Mouse (Mus musculus) forebrain, embryonic 12.5 days (tissue): Measurements from ENCODE around the gene Mcf2l. TPM values are rescaled to one million over a fixed set of nuclear protein-coding genes. Genes with fewer than 3 reads are reported as not detected.

Experiments used
- ATAC-seq: fragments of 200-750 bp; cut with Nextera tagmentation; 2 replicates; pipeline ENCODE4 v1.8.0; 2017; ENCODE audit warnings: moderate TSS enrichment; ENCODE audit not compliant: low FRiP score
- H3K27ac ChIP-seq: fragments of 300-500 bp; sonication (generic); 2 replicates; pipeline ENCODE4 v1.5.1; 2016; ENCODE audit warnings: mild to moderate bottlenecking
- H3K27me3 ChIP-seq: fragments of 300-500 bp; sonication (generic); 2 replicates; pipeline ENCODE4 v1.6.1; 2016; ENCODE audit warnings: mild to moderate bottlenecking
- H3K36me3 ChIP-seq: fragments of 300-500 bp; sonication (generic); replicated peaks from 2 replicates; pipeline ENCODE4 v1.6.1; 2016; ENCODE audit warnings: mild to moderate bottlenecking
- H3K4me1 ChIP-seq: fragments of 300-500 bp; sonication (generic); 2 replicates; pipeline ENCODE4 v1.6.1; 2016
- H3K4me2 ChIP-seq: fragments of 300-500 bp; sonication (generic); 2 replicates; pipeline ENCODE4 v1.6.1; 2016; ENCODE audit warnings: mild to moderate bottlenecking, moderate library complexity
- H3K4me3 ChIP-seq: fragments of 300-500 bp; sonication (generic); replicated peaks from 2 replicates; pipeline ENCODE4 v1.5.1; 2016; ENCODE audit warnings: mild to moderate bottlenecking
- H3K9ac ChIP-seq: fragments of 300-500 bp; sonication (generic); 2 replicates; pipeline ENCODE4 v1.6.1; 2016; ENCODE audit warnings: mild to moderate bottlenecking
- H3K9me3 ChIP-seq: fragments of 300-500 bp; sonication (generic); 2 replicates; pipeline ENCODE4 v1.6.1; 2016
- WGBS: fragments of 180-500 bp; shearing (Covaris S2); methylation state at CpG from one replicate; pipeline ENCODE4 v1.1.7; 2016; 5-methylcytosine and 5-hydroxymethylcytosine counted together
- polyA plus RNA-seq: library from polyadenylated mRNA; unstranded; fragments of >200 nt; fragmentation: Nextera tagmentation; extraction: Ambion mirVana; gene quantifications from 2 replicates; pipeline ENCODE4 v1.2.1, GENCODE M21; 2016

The Mcf2l gene
- polyA plus RNA-seq, 1 experiment from 2014 or later: 90.2 TPM

DNA sequence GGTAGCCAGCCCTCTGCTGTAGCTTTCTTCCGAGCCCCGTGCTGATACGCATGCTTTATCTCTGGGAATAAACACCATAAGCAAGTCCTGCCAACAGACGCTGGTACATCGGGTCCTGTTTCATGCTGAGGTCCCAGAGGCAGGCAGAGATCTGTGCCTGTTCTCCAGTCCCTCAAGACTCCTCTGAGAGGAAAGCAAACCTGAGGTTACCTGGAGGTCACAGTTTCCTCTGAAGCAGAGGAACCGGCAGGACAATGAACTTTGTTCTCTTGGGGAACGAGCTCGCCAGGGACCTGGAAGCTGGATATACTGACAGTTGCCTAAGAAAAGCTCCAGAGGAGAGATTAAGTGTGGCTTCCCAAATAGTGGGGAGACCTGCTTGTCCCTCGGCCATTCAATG is 24.2 kb downstream of the Mcf2l start:
- H3K27ac ChIP-seq: no peak overlapping the region
- ATAC-seq: no peak
- 75% methylated on average over 9 of the region's 9 CpGs for WGBS
- no peaks in the 10 kb centered on the region for H3K27me3 ChIP-seq
- no peaks in the 10 kb centered on the region for H3K9me3 ChIP-seq
- H3K4me1 ChIP-seq: peaks cover 5% of the 10 kb centered on the region
- no peak overlapping the region for H3K9ac ChIP-seq
- H3K4me2 ChIP-seq: no peak overlapping the region
- H3K36me3 ChIP-seq: peaks cover 11% of the 10 kb centered on the region
- H3K4me3 ChIP-seq: no peak overlapping the region

DNA sequence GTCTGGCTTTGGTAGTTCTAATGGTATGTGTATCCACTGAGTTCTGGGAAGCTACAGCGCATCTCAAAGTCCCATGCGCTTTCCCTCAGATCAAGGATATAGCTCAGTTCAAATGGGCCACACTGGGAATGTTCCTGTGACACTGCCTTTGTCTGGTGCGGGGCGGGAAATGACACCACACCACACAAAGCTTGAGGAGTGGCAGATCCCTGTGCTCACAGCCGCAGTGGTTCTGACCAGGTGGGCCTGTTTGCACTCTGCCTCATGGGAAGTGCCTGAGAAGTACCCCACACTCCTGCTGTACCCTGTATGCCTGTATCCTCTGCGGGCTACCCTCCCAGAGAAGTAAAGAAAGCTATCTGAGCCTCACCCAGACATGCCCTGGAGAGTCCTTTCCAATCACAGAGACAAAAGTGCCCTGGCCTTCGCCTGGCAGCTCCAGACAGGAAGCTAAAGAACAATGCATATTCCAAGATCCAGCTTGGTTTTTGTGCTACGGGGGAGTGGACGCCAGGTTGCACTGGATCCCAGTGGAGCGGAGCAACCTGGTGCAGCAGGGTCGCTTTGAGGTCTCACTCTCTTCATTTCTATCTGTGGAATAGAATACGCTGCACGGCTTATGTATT is 30.3 kb downstream of the Mcf2l start:
- Histone ChIP-seq H3K36me3 (peaks cover 2% of the 10 kb centered on the region), H3K9ac (no peak overlapping the region), H3K27me3 (no peaks in the 10 kb centered on the region), H3K4me3 (no peak overlapping the region), H3K4me2 (no peak overlapping the region), H3K9me3 (no peaks in the 10 kb centered on the region), H3K4me1 (no peaks in the 10 kb centered on the region; the same call in 1 of the 2 replicates), H3K27ac (peak overlapping the region; percentile 25; the same call in 1 of the 2 replicates)
- ATAC-seq: no peak
- WGBS: 86% methylated on average over 13 of the region's 13 CpGs

DNA sequence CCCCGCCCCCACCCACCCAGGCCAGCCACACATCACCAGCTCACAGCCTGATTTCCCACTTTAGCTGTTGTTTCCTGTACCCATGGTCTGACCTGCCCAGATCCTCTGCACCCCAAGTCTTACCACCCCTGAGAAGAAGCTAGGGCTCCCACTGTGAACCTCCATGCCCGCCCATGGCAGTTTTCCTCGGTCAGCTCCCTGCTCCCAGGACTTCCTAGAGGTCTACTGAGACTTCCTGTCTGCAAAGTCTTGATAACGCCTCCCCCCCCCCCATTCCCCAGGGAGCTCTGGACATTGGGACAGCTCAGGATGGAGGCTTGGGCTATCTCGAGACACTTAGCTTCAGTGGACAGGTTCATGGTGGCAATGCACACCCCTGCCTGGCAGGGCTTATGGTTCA is 31.5 kb downstream of the Mcf2l start:
- Histone ChIP-seq H3K4me1 (no peaks in the 10 kb centered on the region; the same call in 1 of the 2 replicates), H3K9me3 (no peaks in the 10 kb centered on the region), H3K9ac (no peak overlapping the region), H3K4me2 (no peak overlapping the region), H3K4me3 (no peak overlapping the region), H3K27ac (no peak overlapping the region), H3K27me3 (no peaks in the 10 kb centered on the region), H3K36me3 (no peaks in the 10 kb centered on the region; the same call in 1 of the 2 replicates)
- no peak for ATAC-seq
- 81% methylated on average over 5 of the region's 5 CpGs for WGBS

DNA sequence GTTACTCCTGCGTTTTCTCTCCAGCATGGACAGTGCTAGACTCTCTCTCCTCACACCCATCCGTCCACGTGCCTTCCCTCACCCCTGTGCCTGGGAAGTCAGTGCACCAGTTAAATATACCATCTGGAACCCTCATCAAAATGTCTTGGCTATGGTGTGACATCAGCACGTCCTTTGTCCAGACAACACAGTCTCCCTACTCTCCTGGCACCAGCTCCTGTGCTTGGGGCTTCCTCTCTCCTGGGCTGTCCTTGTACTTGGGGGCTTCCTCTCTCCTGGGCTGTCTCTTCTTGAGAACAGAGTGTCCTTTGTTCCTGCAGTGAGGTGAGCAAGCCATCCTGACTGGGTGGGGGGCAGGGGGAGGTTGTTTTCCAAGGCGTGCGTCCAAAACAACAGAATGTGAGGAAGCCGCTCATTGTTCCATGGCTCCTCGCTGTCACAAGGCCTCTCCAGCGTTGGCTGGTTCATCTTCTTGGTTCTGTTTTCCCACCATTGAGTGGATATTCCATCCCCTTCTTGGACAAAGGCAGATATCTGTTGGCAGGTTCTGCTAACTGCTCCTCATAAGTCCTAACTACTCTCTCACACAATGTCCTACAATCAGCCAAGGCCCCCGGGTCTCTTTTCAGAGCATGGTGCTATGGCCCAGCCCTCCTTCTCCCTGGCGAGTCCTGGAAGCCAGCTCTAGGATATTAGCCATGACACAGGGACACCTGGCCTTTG is 32.2 kb downstream of the Mcf2l start:
- Histone ChIP-seq H3K4me3 (no peak overlapping the region), H3K27me3 (no peaks in the 10 kb centered on the region), H3K27ac (no peak overlapping the region), H3K9ac (no peak overlapping the region), H3K36me3 (no peaks in the 10 kb centered on the region; the same call in 1 of the 2 replicates), H3K4me2 (no peak overlapping the region), H3K9me3 (no peaks in the 10 kb centered on the region), H3K4me1 (no peaks in the 10 kb centered on the region; the same call in 1 of the 2 replicates)
- ATAC-seq: no peak
- 91% methylated on average over 11 of the region's 11 CpGs for WGBS

DNA sequence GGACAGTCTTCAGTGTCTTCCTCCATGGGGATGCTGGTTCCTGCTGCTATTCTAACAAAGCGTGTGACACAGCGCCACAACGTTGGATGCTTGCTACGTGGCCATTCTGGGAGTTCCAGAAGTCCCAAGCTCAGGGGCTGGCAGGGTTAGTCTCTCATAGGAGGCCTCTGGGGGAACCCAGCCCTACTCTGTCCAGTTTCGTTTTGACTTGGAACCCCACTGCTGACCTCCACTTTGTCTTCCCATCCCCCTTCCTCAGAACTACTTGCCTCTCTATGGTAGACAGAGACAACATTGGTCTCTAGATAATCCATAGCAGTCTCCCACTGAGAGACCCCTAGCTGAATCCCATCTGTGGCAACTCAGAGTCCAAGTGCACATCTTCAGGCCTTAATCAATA is 33.0 kb downstream of the Mcf2l start:
- Histone ChIP-seq H3K4me2 (no peak overlapping the region), H3K27me3 (no peaks in the 10 kb centered on the region), H3K4me3 (no peak overlapping the region), H3K9me3 (no peaks in the 10 kb centered on the region), H3K4me1 (peaks cover 5% of the 10 kb centered on the region), H3K27ac (no peak overlapping the region), H3K9ac (no peak overlapping the region), H3K36me3 (no peaks in the 10 kb centered on the region; the same call in 1 of the 2 replicates)
- WGBS: 73% methylated on average over 5 of the region's 5 CpGs
- ATAC-seq: no peak

DNA sequence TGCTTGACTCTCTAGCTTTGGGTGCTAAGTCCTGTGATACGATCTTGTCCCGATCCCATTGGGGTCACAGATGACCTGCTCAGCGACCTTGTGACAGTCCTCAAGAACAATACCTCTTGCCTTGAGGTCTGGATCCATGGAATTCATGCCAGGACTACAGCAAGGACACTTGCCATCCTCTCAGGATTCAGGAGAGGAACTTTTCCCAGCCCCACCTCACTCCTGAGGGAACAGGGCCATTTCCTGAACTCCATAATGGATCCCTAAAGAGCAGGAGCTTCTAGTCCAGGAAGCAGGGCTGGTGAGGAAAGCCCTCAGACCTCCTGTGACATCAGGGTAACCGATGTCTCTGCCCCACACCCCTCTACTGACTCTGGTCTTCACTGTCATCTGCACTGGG is 34.1 kb downstream of the Mcf2l start:
- H3K4me2 ChIP-seq: no peak overlapping the region
- H3K9me3 ChIP-seq: no peaks in the 10 kb centered on the region
- peaks cover 12% of the 10 kb centered on the region for H3K4me1 ChIP-seq
- no peaks in the 10 kb centered on the region for H3K36me3 ChIP-seq
- H3K9ac ChIP-seq: no peak overlapping the region
- no peak overlapping the region for H3K27ac ChIP-seq
- 90% methylated on average over 4 of the region's 4 CpGs for WGBS
- H3K27me3 ChIP-seq: no peaks in the 10 kb centered on the region
- H3K4me3 ChIP-seq: no peak overlapping the region
- ATAC-seq: no peak

DNA sequence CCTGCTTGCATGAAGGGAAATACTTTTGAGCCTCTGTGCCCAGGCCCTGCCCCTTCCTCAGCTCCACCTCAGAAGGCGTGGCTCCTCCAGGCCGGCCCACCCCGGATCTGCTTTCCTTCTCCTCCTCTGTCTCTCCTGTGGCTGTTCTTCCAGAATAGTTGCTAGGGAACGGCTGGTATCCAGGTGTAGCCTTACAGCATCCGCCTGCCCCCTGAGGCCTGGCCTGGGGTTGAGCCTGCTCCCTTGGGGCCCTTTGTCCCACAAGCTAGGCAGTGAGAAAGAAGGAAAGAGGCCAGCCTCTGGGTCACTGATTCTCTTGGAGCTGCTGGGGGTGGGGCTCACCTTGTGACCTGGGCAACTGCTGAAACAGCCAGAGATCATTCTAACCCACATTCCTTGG is 38.4 kb downstream of the Mcf2l start:
- Histone ChIP-seq H3K4me2 (no peak overlapping the region), H3K27me3 (no peaks in the 10 kb centered on the region), H3K4me1 (peaks cover 27% of the 10 kb centered on the region), H3K4me3 (no peak overlapping the region), H3K9ac (no peak overlapping the region), H3K9me3 (no peaks in the 10 kb centered on the region), H3K27ac (no peak overlapping the region), H3K36me3 (peaks cover 8% of the 10 kb centered on the region; the same call in 1 of the 2 replicates)
- no peak for ATAC-seq
- 2% methylated on average over 5 of the region's 5 CpGs for WGBS

DNA sequence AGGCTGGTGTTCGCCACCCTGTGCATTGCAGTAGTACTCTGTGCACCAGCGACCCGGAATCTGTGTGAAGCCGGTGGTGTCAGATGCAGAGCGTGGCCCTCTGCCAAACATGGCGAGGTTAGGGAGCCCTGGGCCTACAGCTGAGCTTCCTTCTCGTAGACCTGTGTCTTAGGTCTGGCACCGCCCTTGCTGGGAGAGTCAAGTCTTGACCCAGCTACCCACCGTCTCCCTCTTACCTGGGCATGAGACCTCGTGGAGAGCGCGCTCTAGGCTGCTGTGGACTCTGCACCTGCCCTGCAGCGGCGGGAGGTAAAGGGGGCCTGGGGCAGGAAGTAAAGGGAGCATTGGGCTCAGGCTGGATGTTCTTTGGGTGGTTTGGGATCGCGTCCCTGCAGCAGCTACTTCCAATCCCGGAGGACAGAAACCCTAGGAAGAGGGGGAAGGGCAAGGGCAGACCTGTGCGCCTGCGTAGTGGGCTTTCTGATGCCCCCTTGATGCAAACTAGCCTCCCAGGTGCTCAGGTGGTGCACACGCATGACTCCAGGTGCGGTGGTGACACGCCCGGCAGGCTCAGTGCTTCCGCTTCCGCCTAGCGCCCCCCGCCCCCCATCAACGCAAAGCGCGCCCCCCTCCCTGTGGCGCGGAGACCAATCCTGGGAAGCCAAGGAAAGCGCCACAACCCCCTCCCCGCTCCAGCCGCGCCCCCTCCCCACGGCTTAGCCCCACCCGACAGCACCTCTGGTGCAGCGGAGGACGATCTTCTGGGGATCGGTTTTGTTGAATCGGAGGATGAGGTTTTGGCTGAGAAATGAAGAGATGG is 41.8 kb downstream of the Mcf2l start:
- Histone ChIP-seq H3K9ac (peak overlapping the region; percentile 49), H3K36me3 (peaks cover 8% of the 10 kb centered on the region; the same call in 1 of the 2 replicates), H3K9me3 (no peaks in the 10 kb centered on the region), H3K27me3 (no peaks in the 10 kb centered on the region), H3K4me2 (peak overlapping the region; percentile 81), H3K4me3 (peak overlapping the region; percentile 50), H3K4me1 (peaks cover 32% of the 10 kb centered on the region), H3K27ac (peak overlapping the region; percentile 54)
- ATAC-seq: peak; percentile 86
- WGBS: 17% methylated on average over 42 of the region's 42 CpGs

DNA sequence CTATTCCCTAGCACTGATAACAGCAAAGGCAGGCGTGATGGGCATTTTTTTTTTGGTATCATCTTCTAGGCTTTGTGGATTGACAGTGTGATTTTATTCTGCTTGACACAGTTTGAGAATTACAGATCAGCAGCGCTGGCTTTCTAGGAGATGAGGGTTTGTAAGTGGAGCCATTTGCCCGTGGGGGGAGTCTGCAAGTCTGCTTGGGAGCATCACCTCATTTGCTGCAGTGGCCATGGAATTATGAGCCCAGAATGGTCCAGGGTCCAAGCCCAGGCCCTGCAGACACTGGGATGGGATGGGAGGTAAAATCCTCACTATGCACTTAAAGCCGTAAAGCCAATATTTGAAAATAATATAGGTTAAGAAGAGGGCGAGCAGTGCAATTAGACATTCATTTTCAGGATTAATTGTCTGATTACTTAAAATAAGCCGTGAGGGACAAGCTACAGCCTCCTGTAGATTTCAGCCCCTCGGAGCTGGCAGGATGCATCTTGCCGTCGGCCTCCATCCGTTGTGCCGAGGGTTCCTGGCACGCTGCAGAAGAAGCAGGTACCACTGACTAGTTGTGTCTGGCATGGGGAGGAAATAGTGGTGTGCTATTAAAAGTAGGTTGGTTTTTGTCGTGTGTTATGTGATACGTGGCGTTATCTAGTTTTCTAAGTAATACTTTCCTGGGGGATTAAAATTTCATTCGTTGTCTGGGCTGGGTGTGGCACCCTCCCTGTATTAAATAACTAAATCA is 42.7 kb downstream of the Mcf2l start:
- Histone ChIP-seq H3K27me3 (no peaks in the 10 kb centered on the region), H3K9me3 (no peaks in the 10 kb centered on the region), H3K4me2 (peak overlapping the region; percentile 81), H3K36me3 (peaks cover 8% of the 10 kb centered on the region; the same call in 1 of the 2 replicates), H3K27ac (peak overlapping the region; percentile 46; the same call in 1 of the 2 replicates), H3K4me1 (peaks cover 30% of the 10 kb centered on the region), H3K9ac (peak overlapping the region; percentile 49), H3K4me3 (peak overlapping the region; percentile 50)
- WGBS: 70% methylated on average over 16 of the region's 16 CpGs
- no peak for ATAC-seq

DNA sequence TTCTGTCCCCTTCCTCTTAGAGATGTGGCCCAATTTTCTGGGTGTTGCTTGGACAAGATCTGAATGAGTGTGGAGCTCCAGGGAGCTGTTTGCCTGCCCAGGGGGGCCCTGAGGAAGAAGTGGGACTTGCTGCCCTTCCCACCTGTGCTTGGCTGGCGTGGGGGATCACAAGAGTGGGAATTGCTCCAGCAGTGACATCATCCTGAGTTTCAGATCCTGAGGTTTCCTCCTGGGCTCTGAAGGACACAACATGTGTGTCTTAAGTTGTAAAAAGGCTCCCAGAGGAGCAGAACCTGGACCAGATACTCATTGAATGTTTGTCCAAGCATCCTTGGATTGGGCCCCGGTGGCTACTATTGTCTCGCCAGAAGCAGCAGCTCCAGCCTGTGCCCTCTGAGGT is 43.4 kb downstream of the Mcf2l start:
- H3K4me3 ChIP-seq: peak overlapping the region; percentile 50

DNA sequence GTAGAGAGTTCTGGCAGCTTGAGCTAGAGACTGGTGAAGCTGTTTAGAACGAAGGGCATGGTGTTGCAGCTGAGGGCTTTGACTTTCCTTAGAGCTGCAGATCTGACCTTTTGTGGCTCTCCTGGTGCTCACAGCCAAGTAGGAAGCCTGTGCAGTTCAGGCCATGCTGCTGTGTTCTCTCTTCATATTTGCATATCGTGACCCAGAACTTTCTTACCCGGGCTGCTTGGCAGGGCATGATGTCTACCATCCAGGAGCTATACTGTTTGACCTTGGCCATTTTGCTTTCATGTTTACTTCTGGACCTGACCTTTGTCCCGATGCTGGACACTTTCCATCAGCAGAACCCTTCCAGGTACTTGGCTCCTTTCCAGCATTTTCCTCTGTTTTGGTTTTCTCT is 44.2 kb downstream of the Mcf2l start:
- Histone ChIP-seq H3K9me3 (no peaks in the 10 kb centered on the region), H3K4me1 (peaks cover 20% of the 10 kb centered on the region), H3K27me3 (no peaks in the 10 kb centered on the region), H3K27ac (no peak overlapping the region), H3K4me3 (no peak overlapping the region), H3K9ac (no peak overlapping the region), H3K4me2 (peak overlapping the region; percentile 81; the same call in 1 of the 2 replicates), H3K36me3 (peaks cover 8% of the 10 kb centered on the region; the same call in 1 of the 2 replicates)
- ATAC-seq: no peak
- 91% methylated on average over 4 of the region's 4 CpGs for WGBS

More for the DNA sequence above, 43.4 kb downstream of the Mcf2l start:
- H3K9me3 ChIP-seq: no peaks in the 10 kb centered on the region
- 81% methylated on average over 3 of the region's 3 CpGs for WGBS
- ATAC-seq: no peak
- no peak overlapping the region for H3K27ac ChIP-seq
- no peak overlapping the region for H3K9ac ChIP-seq
- H3K27me3 ChIP-seq: no peaks in the 10 kb centered on the region
- H3K4me1 ChIP-seq: peaks cover 23% of the 10 kb centered on the region
- peaks cover 8% of the 10 kb centered on the region; the same call in 1 of the 2 replicates for H3K36me3 ChIP-seq
- H3K4me2 ChIP-seq: peak overlapping the region; percentile 81
